Mouse (Mus musculus) forebrain, embryonic 11.5 days (tissue): ENCODE measurements at regions not wholly inside any gene's neighbourhood (a gene's known extent, or its start where the extent isn't known, plus 50 kb on each side); places are given as distances from the start of the nearest gene placed in this dataset.

Experiments
- ATAC-seq: fragments of 200-750 bp; cut with Nextera tagmentation; replicated peaks from 2 replicates; pipeline ENCODE4 v1.8.0; 2017; ENCODE audit warnings: moderate TSS enrichment; ENCODE audit not compliant: low FRiP score
- DNase-seq: peaks from one replicate; pipeline ENCODE4 v3.0.0-alpha.2; 2017; ENCODE audit warnings: low spot score
- H3K27ac ChIP-seq: fragments of 300-500 bp; sonication (generic); 2 replicates; pipeline ENCODE4 v1.5.1; 2014; ENCODE audit warnings: low read depth, low read length
- H3K27me3 ChIP-seq: fragments of 300-500 bp; sonication (generic); 2 replicates; pipeline ENCODE4 v1.6.1; 2014; ENCODE audit warnings: mild to moderate bottlenecking, low read length, mixed read lengths; ENCODE audit not compliant: control insufficient read depth, insufficient read depth
- H3K36me3 ChIP-seq: fragments of 300-500 bp; sonication (generic); 2 replicates; pipeline ENCODE4 v1.6.1; 2014; ENCODE audit warnings: mild to moderate bottlenecking, low read length, moderate library complexity, mixed read lengths; ENCODE audit not compliant: control insufficient read depth, insufficient read depth
- H3K4me1 ChIP-seq: fragments of 300-500 bp; sonication (generic); replicated peaks from 2 replicates; pipeline ENCODE4 v1.6.1; 2014; ENCODE audit warnings: low read length, mixed read lengths; ENCODE audit not compliant: control insufficient read depth, insufficient read depth
- H3K4me2 ChIP-seq: fragments of 300-500 bp; sonication (generic); 2 replicates; pipeline ENCODE4 v1.6.1; 2014; ENCODE audit warnings: low read depth, mild to moderate bottlenecking, low read length, moderate library complexity, mixed read lengths; ENCODE audit not compliant: severe bottlenecking
- H3K4me3 ChIP-seq: fragments of 300-500 bp; sonication (generic); 2 replicates; pipeline ENCODE4 v1.5.1; 2014; ENCODE audit warnings: low read depth, low read length
- H3K9ac ChIP-seq: fragments of 300-500 bp; sonication (generic); 2 replicates; pipeline ENCODE4 v1.6.1; 2014; ENCODE audit warnings: low read length
- H3K9me3 ChIP-seq: fragments of 300-500 bp; sonication (generic); 2 replicates; pipeline ENCODE4 v1.6.1; 2016; ENCODE audit warnings: low read length, mixed read lengths; ENCODE audit not compliant: control insufficient read depth
- WGBS: fragments of 180-500 bp; shearing (Covaris S2); extraction: QIAGEN DNeasy Blood & Tissue Kit; methylation state at CpG from one replicate; pipeline ENCODE4 v1.1.7; 2014; 5-methylcytosine and 5-hydroxymethylcytosine counted together

DNA sequence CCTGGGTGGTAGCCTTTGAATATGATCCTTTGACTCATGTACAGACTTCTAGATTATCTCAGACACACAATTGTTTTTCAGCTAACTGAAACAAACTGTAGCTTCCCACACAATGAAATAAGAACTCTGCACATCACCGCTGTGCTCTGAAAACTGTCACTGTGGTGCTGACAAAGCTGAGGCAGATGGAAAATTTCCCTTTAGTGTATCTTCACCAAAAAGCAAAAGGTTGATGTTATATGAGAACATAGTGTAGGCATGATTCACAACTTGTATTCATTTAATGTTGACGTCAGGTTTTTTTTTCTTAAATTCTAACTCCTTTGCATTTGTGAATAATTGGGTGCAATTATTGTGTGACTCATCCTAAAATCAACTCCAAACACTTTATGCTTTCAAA, 264.1 kb upstream of the Actbl2 start:
- H3K4me2 ChIP-seq: no peak overlapping the region
- DNase-seq: no peak

DNA sequence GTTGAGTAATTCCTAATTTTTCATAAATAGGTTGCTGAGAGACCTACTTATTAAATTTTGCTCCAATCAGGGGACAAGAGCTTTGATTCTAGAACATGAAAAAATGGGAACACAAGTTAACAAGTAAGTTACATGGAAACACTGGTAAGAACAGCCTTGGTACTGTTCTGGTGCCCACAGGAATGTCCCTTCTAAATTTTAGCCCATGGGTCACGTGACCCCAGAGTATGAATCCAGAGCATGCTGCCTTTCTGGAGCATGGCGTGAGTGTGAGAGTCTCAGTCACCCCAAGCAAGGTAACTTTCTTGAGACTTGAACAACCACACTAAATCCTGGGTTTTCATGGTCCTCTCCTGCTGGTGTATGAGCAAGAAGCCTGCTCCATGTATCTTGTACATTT, 263.7 kb upstream of the Actbl2 start:
- Histone ChIP-seq H3K9ac (no peak overlapping the region), H3K4me2 (no peak overlapping the region), H3K27me3 (no peaks in the 10 kb centered on the region), H3K36me3 (no peaks in the 10 kb centered on the region), H3K4me1 (no peaks in the 10 kb centered on the region), H3K4me3 (no peak overlapping the region), H3K9me3 (no peaks in the 10 kb centered on the region), H3K27ac (no peak overlapping the region)
- ATAC-seq: no peak
- WGBS: 83% methylated on average over 2 of the region's 2 CpGs
- DNase-seq: no peak

More for the DNA sequence above, 264.1 kb upstream of the Actbl2 start:
- Histone ChIP-seq H3K9ac (no peak overlapping the region), H3K4me3 (no peak overlapping the region), H3K9me3 (no peaks in the 10 kb centered on the region), H3K27ac (no peak overlapping the region), H3K27me3 (no peaks in the 10 kb centered on the region), H3K36me3 (no peaks in the 10 kb centered on the region), H3K4me1 (no peaks in the 10 kb centered on the region)
- 88% methylated on average over 2 of the region's 2 CpGs for WGBS
- no peak for ATAC-seq

DNA sequence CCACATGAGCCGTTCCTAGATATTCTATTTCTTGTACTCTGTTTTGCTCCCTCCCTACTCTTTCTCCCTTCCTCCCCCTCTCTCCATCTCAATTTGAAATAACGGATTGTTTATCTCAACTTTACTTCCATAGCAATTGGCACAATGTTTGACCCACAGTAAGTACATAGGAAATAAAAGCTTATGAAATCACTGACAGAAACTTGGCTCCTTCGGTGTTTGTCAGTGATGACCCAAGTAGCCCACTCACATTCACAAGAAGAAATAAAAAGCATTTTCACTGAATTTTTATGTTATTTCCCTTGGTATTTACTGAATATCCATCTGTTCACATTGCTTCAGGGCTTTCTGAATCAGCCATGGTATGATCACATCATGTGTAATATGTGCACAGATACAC, 260.2 kb upstream of the Actbl2 start:
- ATAC-seq (no peak), DNase-seq (no peak)
- no peak overlapping the region for H3K4me2 ChIP-seq
- 89% methylated on average over 3 of the region's 3 CpGs for WGBS
- H3K36me3 ChIP-seq: no peaks in the 10 kb centered on the region
- H3K4me3 ChIP-seq: no peak overlapping the region
- H3K9ac ChIP-seq: no peak overlapping the region
- H3K4me1 ChIP-seq: no peaks in the 10 kb centered on the region
- H3K27ac ChIP-seq: no peak overlapping the region
- no peaks in the 10 kb centered on the region for H3K27me3 ChIP-seq
- no peaks in the 10 kb centered on the region for H3K9me3 ChIP-seq

DNA sequence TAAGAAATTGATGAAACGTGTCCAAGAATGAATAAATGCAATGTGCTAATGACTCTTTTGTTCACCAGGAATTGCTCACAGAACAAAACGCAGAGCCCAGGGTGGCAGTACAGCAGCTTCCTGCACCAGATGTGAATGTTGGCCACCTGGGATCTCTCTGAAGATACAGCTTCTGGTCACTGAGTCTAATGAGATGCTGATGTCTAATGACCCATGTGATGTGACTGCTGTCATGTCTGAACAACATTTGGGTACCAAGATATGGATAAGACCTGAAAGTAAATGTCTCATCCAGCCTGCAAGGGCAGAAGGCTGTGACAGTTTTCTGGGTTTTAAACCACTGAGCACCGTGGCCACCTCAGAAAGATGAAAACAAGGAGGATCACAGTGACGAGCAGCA, 252.1 kb upstream of the Actbl2 start:
- DNase-seq (no peak), ATAC-seq (no peak)
- H3K27me3 ChIP-seq: no peaks in the 10 kb centered on the region
- no peaks in the 10 kb centered on the region for H3K4me1 ChIP-seq
- H3K9ac ChIP-seq: no peak overlapping the region
- WGBS: 82% methylated on average over 4 of the region's 4 CpGs
- no peak overlapping the region for H3K4me3 ChIP-seq
- no peak overlapping the region for H3K4me2 ChIP-seq
- no peak overlapping the region for H3K27ac ChIP-seq
- no peaks in the 10 kb centered on the region for H3K36me3 ChIP-seq
- H3K9me3 ChIP-seq: no peaks in the 10 kb centered on the region

DNA sequence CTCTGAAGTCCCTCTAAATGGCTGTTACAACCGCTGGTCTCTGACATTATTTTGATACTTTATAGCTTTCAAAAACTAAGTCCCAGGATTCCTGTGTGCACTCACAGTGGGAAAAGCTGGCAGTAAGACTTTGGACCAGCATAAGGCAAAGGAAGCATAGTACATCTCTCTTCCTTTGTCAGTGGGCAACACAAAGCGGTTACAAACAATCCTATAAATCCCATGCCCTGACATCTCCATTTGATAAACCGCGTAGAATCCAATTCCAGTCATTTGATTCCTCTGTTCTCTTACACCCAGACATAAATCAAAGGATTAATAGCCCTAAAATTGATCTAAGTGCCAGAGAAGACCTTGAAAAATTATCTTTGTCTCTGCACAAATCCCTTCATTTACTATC, 240.7 kb upstream of the Actbl2 start:
- Histone ChIP-seq H3K9ac (no peak overlapping the region), H3K36me3 (no peaks in the 10 kb centered on the region), H3K9me3 (no peaks in the 10 kb centered on the region), H3K27ac (no peak overlapping the region), H3K27me3 (no peaks in the 10 kb centered on the region), H3K4me3 (no peak overlapping the region), H3K4me2 (no peak overlapping the region), H3K4me1 (no peaks in the 10 kb centered on the region)
- WGBS: 78% methylated on average over 4 of the region's 4 CpGs
- ATAC-seq: no peak
- no peak for DNase-seq

DNA sequence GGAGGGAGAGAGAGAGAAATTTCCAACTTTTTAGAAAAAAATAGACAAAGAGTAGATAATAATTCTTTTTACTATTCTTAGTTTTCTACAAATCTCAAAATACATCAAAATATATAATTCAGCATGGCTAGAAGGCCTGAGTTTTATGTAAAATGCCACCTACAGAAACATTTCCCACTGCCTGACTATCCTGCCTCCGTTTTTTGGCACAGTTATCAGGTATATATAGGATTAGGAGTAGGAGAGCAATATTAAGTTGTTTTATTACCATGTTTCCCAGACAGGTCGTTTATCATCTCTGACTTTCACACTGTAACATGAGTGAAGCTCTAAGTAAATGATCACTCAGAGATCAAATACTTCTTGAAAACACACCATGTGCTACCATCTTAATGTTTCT, 224.7 kb upstream of the Actbl2 start:
- Histone ChIP-seq H3K4me2 (no peak overlapping the region), H3K9me3 (no peaks in the 10 kb centered on the region)
- ATAC-seq: no peak

DNA sequence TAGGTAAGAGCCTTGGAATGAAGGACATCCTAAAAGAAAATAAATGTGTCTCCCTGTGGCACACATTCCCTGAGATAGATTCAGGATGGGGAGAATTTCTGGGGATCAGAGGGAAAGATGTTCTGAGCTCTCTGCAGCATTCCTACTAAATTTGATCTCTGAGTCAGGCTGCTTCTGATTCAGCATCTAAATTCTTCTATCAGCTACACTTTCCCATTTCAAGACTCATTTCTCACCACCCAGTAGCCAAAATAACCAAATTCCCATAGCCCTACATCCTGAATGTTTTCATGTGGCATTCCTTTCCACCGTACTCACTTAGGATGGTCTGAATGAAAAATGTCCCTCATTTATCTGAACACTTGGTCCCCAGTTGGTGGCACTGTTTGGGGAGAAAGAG, 223.2 kb upstream of the Actbl2 start:
- H3K27me3 ChIP-seq: no peaks in the 10 kb centered on the region
- H3K4me1 ChIP-seq: no peaks in the 10 kb centered on the region
- H3K9me3 ChIP-seq: no peaks in the 10 kb centered on the region
- DNase-seq: no peak
- H3K4me3 ChIP-seq: no peak overlapping the region
- H3K4me2 ChIP-seq: no peak overlapping the region
- H3K9ac ChIP-seq: no peak overlapping the region
- H3K27ac ChIP-seq: no peak overlapping the region
- 92% methylated on average over 1 of the region's 1 CpGs for WGBS
- no peak for ATAC-seq
- no peaks in the 10 kb centered on the region for H3K36me3 ChIP-seq

More for the DNA sequence above, 224.7 kb upstream of the Actbl2 start:
- Histone ChIP-seq H3K9ac (no peak overlapping the region), H3K27ac (no peak overlapping the region), H3K27me3 (no peaks in the 10 kb centered on the region), H3K36me3 (no peaks in the 10 kb centered on the region), H3K4me1 (no peaks in the 10 kb centered on the region), H3K4me3 (no peak overlapping the region)
- DNase-seq: no peak
- WGBS: 71% methylated on average over 2 of the region's 2 CpGs

DNA sequence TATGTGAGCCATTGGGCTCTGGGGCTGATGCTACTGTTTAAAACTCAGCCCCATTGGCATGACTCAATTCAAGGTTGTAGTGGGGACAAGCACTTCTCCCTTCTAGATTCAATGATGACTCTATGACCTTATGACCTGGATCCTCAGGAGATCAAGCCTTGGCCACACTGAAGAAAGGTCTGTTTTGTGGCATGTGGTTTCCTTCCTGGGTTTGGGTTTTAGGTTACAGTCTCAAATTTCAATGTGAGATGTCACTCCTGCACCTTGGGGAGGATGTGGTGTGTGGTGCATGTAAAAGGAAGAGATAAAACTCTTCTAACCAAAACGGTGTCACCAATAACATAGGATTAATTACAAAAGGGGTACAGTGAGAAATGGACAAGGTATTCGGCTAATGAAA, 211.2 kb upstream of the Actbl2 start:
- Histone ChIP-seq H3K27me3 (no peaks in the 10 kb centered on the region), H3K9me3 (no peaks in the 10 kb centered on the region), H3K4me3 (no peak overlapping the region), H3K4me2 (no peak overlapping the region), H3K36me3 (no peaks in the 10 kb centered on the region), H3K9ac (no peak overlapping the region), H3K27ac (no peak overlapping the region), H3K4me1 (no peaks in the 10 kb centered on the region)
- ATAC-seq: no peak
- DNase-seq: no peak
- 77% methylated on average over 2 of the region's 2 CpGs for WGBS

DNA sequence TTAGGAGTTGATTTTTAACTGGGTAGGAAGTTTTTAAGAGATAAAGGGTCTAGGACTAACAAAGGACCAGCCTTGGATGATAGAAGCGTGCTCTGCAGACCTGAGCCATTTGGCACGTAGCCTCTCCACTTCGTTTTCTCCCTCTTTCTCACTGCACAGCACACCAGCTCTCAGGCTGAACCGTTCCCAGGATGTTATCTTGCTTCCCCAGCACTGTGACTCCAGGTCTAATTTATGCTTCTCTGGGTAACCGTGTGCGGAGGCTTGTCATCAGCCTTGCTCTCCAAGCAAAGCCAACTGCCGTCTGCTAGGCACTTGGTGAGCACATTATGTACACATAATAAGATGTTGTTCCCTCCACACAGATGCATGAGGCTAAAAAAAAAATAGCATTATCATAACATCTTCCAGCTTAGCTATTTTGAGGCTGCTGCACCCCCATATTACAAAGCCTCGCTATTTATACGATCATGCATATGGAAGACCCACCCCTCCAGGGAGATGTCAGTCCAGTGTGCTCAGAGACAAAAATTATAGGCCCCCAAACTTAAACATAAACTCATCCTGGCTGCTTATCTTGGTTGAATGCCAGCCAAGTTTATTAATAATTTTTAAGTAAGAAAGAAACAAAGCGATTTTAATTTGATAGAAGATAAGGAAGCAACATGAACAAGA, 210.3 kb upstream of the Actbl2 start:
- H3K4me3 ChIP-seq: no peak overlapping the region
- no peaks in the 10 kb centered on the region for H3K27me3 ChIP-seq
- H3K9me3 ChIP-seq: no peaks in the 10 kb centered on the region
- no peaks in the 10 kb centered on the region for H3K4me1 ChIP-seq
- 79% methylated on average over 10 of the region's 10 CpGs for WGBS
- H3K36me3 ChIP-seq: no peaks in the 10 kb centered on the region
- ATAC-seq (no peak), DNase-seq (no peak)
- H3K4me2 ChIP-seq: no peak overlapping the region
- H3K27ac ChIP-seq: no peak overlapping the region
- H3K9ac ChIP-seq: no peak overlapping the region
